9 mouse cellular contexts compared by ENCODE assay signal in genomic region chr4:97776388-97777080, GRCm38 (mm10). TPM values are rescaled to one million over a fixed set of nuclear protein-coding genes. Genes with fewer than 3 reads are reported as not detected.
DNase-seq lines count a peak whose midpoint lies in the region; ATAC-seq and TF ChIP-seq lines count a peak whose summit lies in the region.
"Had no signal": no experiment of that assay in that cellular context is flagged by ENCODE, and none has a peak within 500 bp of the region (broad histone marks: within the 10 kb centered on the region; RNA-seq: fewer than 3 reads in every experiment).

No protein-coding gene starts in this region.

- DNase-seq in left cerebral cortex, adult 2 months (ENCODE audit: extremely low spot score in 1 of 2, low spot score in 2 of 2), result no peak
- DNase-seq in left cerebral cortex, postnatal 4 days, result no peak
- DNase-seq in brain, embryonic 14.5 days (ENCODE audit: low read depth), result peak; percentile 64
- DNase-seq in retina, postnatal 1 day, result peak; percentile 37
- no peak for DNase-seq in thymus, adult 18-20 months

- no peaks in the 10 kb centered on the region for H3K27me3 ChIP-seq in heart, embryonic 16.5 days (ENCODE audit: control insufficient read depth, insufficient read depth, low read length)
- no peaks in the 10 kb centered on the region for H3K27me3 ChIP-seq in limb, embryonic 15.5 days

- no peak for ATAC-seq in heart, embryonic 16.5 days (replicated peaks; ENCODE audit: extremely low read depth, insufficient read depth, low FRiP score)
- ATAC-seq in limb, embryonic 15.5 days (ENCODE audit: insufficient number of reproducible peaks, low FRiP score, low TSS enrichment, low read depth), result no peak
- ATAC-seq in activated CD4-positive, CD25-positive, alpha-beta regulatory T cell, adult 4 months, result no peak

- no peak for TF ChIP-seq POLR2A in brain, embryonic 14.5 days (IDR thresholded peaks at IDR 0.05; ENCODE audit: borderline replicate concordance, extremely low read depth, insufficient read depth, insufficient read length, poor library complexity, severe bottlenecking)

- peaks cover 27% of the 10 kb centered on the region for H3K4me1 ChIP-seq in heart, embryonic 16.5 days (ENCODE audit: control insufficient read depth, insufficient read depth, low read length)
- H3K4me1 ChIP-seq in limb, embryonic 15.5 days, result peaks cover 17% of the 10 kb centered on the region

- H3K9ac ChIP-seq in heart, embryonic 16.5 days (ENCODE audit: low read length), result peak overlapping the region; percentile 99
- H3K9ac ChIP-seq in limb, embryonic 15.5 days, result peak overlapping the region; percentile 96

- no peaks in the 10 kb centered on the region for H3K36me3 ChIP-seq in heart, embryonic 16.5 days (ENCODE audit: control insufficient read depth, insufficient read depth)
- H3K36me3 ChIP-seq in limb, embryonic 15.5 days, result no peaks in the 10 kb centered on the region

- TF ChIP-seq CTCF in left cerebral cortex, adult 2 months (IDR thresholded peaks at IDR 0.05), result no peak
- TF ChIP-seq CTCF in brain, embryonic 14.5 days (IDR thresholded peaks at IDR 0.05; ENCODE audit: borderline replicate concordance, extremely low read depth, insufficient read depth, insufficient read length), result no peak

- peak overlapping the region; percentile 84 for H3K4me2 ChIP-seq in heart, embryonic 16.5 days (ENCODE audit: low read depth, low read length)
- H3K4me2 ChIP-seq in limb, embryonic 15.5 days, result peak overlapping the region; percentile 66

- intact Hi-C loops in left cerebral cortex, adult 2 months (cut with DNase I), result loop anchor here (2.0 to 10.0 kb wide), 4 partner anchors 132 to 466 kb away; no protein-coding TSS in a partner anchor
- intact Hi-C loops in left cerebral cortex, postnatal 4 days (cut with DNase I), result no loop called here

- no peaks in the 10 kb centered on the region for H3K9me3 ChIP-seq in heart, embryonic 16.5 days (replicated peaks; ENCODE audit: control insufficient read depth, low read length)
- H3K9me3 ChIP-seq in limb, embryonic 15.5 days, result no peaks in the 10 kb centered on the region

- peak overlapping the region; percentile 88 for H3K27ac ChIP-seq in left cerebral cortex, adult 2 months
- H3K27ac ChIP-seq in heart, embryonic 16.5 days (ENCODE audit: low read length), result peak overlapping the region; percentile 98
- peak overlapping the region; percentile 98 for H3K27ac ChIP-seq in limb, embryonic 15.5 days

- under 1% methylated on average over 10 of the region's 10 CpGs for WGBS in heart, embryonic 16.5 days
- WGBS in limb, embryonic 15.5 days, result 1% methylated on average over 10 of the region's 10 CpGs

- peak overlapping the region; percentile 81 for H3K4me3 ChIP-seq in left cerebral cortex, adult 2 months
- peak overlapping the region; percentile 95 for H3K4me3 ChIP-seq in heart, embryonic 16.5 days (ENCODE audit: low read length)
- H3K4me3 ChIP-seq in limb, embryonic 15.5 days, result peak overlapping the region; percentile 84

RNA-seq across cellular contexts. Expression of gene E130114P18Rik, which starts 1.3 kb away (rescaled TPM):
- total RNA-seq in left cerebral cortex, adult 2 months (2021), result 1 to 10 TPM; 3.7 to 4.9 TPM
- 1 to 10 TPM; 6.6 to 8.2 TPM for total RNA-seq in left cerebral cortex, postnatal 4 days (2021)
- 19.7 and 31.1 TPM in 2 replicates for polyA plus RNA-seq in brain, embryonic 14.5 days (2012; rRNA removed)
- polyA plus RNA-seq in heart, embryonic 16.5 days (2015; fragmentation: Nextera tagmentation; extraction: Ambion mirVana), result 0.47 and 0.75 TPM in 2 replicates
- polyA plus RNA-seq in limb, embryonic 15.5 days (2015; fragmentation: Nextera tagmentation; extraction: Ambion mirVana), result 3.0 and 3.5 TPM in 2 replicates
- not detected for polyA plus RNA-seq in activated CD4-positive, CD25-positive, alpha-beta regulatory T cell, adult 4 months (2017; shearing (Covaris generic))
- total RNA-seq: adrenal gland, postnatal 36 days had no signal

RNA-seq across cellular contexts. Expression of gene Nfia, which starts 4.0 kb away (rescaled TPM):
- total RNA-seq in left cerebral cortex, adult 2 months (2021), result 10 to 100 TPM; 58.1 to 62.5 TPM
- total RNA-seq in left cerebral cortex, postnatal 4 days (2021), result 10 to 100 TPM; 97.1 to 99.7 TPM
- polyA plus RNA-seq in brain, embryonic 14.5 days (2012; rRNA removed), result 54.5 and 56.0 TPM in 2 replicates
- polyA plus RNA-seq in heart, embryonic 16.5 days (2015; fragmentation: Nextera tagmentation; extraction: Ambion mirVana), result 37.3 and 42.0 TPM in 2 replicates
- polyA plus RNA-seq in limb, embryonic 15.5 days (2015; fragmentation: Nextera tagmentation; extraction: Ambion mirVana), result 64.5 and 64.9 TPM in 2 replicates
- polyA plus RNA-seq in activated CD4-positive, CD25-positive, alpha-beta regulatory T cell, adult 4 months (2017; shearing (Covaris generic)), result 10 to 100 TPM in 1 of 2 experiments, 1 to 10 TPM in 1; 7.3 to 12.6 TPM

Comparison
In these comparisons a context has a peak if more than half of its experiments do, and no peak if none do; other contexts are left out.
1. DNase-seq: peak in brain, embryonic 14.5 days (single experiment) and retina, postnatal 1 day (single experiment); none in left cerebral cortex, adult 2 months (0 of 2), left cerebral cortex, postnatal 4 days (single experiment) and thymus, adult 18-20 months (0 of 2).
2. Peak in every context shown above with its lines, with median percentiles within 50 percentile points of each other: H3K27ac ChIP-seq and H3K4me3 ChIP-seq.